Mouse (Mus musculus) erythroblast, embryonic 14.5 days (primary cell): ENCODE results near the gene Obp2a. TPM values are rescaled to one million over a fixed set of nuclear protein-coding genes. Genes with fewer than 3 reads are reported as not detected.

Source experiments
- H3K27me3 ChIP-seq: 2 replicates; pipeline ENCODE4 v1.6.1; 2012; ENCODE audit warnings: inconsistent platforms; ENCODE audit not compliant: control insufficient read depth
- H3K36me3 ChIP-seq: 2 replicates; pipeline ENCODE4 v1.6.1; 2012; ENCODE audit warnings: mild to moderate bottlenecking, inconsistent platforms; ENCODE audit not compliant: control insufficient read depth
- H3K4me1 ChIP-seq: 2 replicates; pipeline ENCODE4 v1.6.1; 2012; ENCODE audit warnings: inconsistent platforms; ENCODE audit not compliant: control insufficient read depth
- H3K4me3 ChIP-seq: replicated peaks from 2 replicates; pipeline ENCODE3; 2012; ENCODE audit warnings: moderate library complexity, mild to moderate bottlenecking, inconsistent platforms
- H3K9me3 ChIP-seq: 2 replicates; pipeline ENCODE4 v1.6.1; 2012; ENCODE audit warnings: low read length, inconsistent platforms, mixed read lengths; ENCODE audit not compliant: control insufficient read depth
- GATA1 ChIP-seq: IDR thresholded peaks from 2 replicates; pipeline ENCODE4 v1.6.1; 2012; ENCODE audit warnings: low read length, inconsistent platforms, mixed read lengths
- TAL1 ChIP-seq: IDR thresholded peaks from 3 replicates; pipeline ENCODE4 v1.6.1; 2012; ENCODE audit warnings: low read length, inconsistent platforms, mixed read lengths
- polyA plus RNA-seq: library from polyadenylated mRNA; stranded (reverse); fragments of >175 nt; gene quantifications from 2 replicates; pipeline ENCODE4 v1.2.3, GENCODE M21; 2012

Obp2a gene
- polyA plus RNA-seq, 1 experiment, result not detected

DNA sequence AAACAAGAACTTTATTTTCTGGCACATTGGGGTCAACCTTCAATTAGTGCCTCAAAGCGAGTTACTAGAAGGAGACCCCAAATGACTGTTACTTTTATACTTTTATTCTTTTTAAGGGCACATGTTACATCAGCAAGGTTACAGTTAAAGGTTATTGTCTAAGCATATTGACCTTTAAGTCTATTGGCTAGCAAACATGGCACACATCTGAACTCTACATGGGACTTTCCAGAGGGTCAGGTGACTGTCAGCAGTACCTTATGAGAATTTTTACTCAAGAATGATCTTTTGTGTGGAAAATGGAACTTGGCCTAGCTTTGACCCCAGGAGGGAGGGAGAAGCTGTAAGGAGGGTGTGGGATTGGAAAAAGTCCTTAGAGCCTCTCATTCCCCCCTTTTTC is 33.3 kb upstream of the Obp2a start:
- no peaks in the 10 kb centered on the region for H3K36me3 ChIP-seq
- H3K9me3 ChIP-seq, result no peaks in the 10 kb centered on the region
- no peaks in the 10 kb centered on the region for H3K4me1 ChIP-seq
- no peak overlapping the region for H3K4me3 ChIP-seq
- H3K27me3 ChIP-seq, result no peaks in the 10 kb centered on the region
- no peak for TF ChIP-seq TAL1
- no peak for TF ChIP-seq GATA1

GRCm38 (mm10) chr2:25676486-25676885 is 23.4 kb upstream of the Obp2a start, which contains the start of gene Lcn6:
TSS of gene Lcn6 (plus strand) at chr2:25676786.
- Histone ChIP-seq H3K27me3 (no peaks in the 10 kb centered on the region), H3K4me3 (no peak within 1 kb of the TSS), H3K4me1 (no peaks in the 10 kb centered on the region), H3K9me3 (no peaks in the 10 kb centered on the region), H3K36me3 (no peaks in the 10 kb centered on the region)
- no peak for TF ChIP-seq GATA1
- TF ChIP-seq TAL1, result no peak

DNA sequence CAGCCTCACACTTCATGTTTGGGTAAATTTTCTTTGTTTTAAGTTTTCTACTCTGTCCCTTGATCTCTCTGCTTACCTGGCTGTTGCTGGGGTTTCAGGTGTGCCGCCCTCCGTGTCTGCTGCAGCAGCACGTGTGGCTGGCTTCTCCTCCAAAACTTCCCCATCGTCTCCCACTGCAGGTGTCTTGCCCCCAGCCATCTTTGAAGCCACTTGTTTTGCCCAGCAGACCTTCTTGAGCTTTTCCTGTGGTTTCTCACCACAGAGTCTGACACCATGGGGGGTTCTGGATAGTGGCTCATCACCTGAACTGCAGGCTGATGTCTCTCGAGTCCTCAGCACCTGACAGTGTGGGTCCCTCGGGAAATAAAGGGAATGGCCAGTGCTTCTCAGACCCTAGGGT is 20.3 kb upstream of the Obp2a start:
- H3K4me1 ChIP-seq, result no peaks in the 10 kb centered on the region
- no peaks in the 10 kb centered on the region for H3K36me3 ChIP-seq
- TF ChIP-seq GATA1, result no peak
- TF ChIP-seq TAL1, result no peak
- no peaks in the 10 kb centered on the region for H3K9me3 ChIP-seq
- H3K4me3 ChIP-seq, result no peak overlapping the region
- H3K27me3 ChIP-seq, result no peaks in the 10 kb centered on the region

GRCm38 (mm10) chr2:25682426-25682825 is 17.4 kb upstream of the Obp2a start, which contains the start of gene Lcn10:
TSS of gene Lcn10 (plus strand) at chr2:25682726.
- Histone ChIP-seq H3K9me3 (no peaks in the 10 kb centered on the region), H3K4me1 (no peaks in the 10 kb centered on the region), H3K27me3 (no peaks in the 10 kb centered on the region), H3K36me3 (no peaks in the 10 kb centered on the region), H3K4me3 (no peak within 1 kb of the TSS)
- TF ChIP-seq TAL1 (no peak), GATA1 (no peak)

GRCm38 (mm10) chr2:25686941-25687340 is 12.9 kb upstream of the Obp2a start:
- H3K36me3 ChIP-seq, result no peaks in the 10 kb centered on the region
- H3K4me3 ChIP-seq, result no peak overlapping the region
- TF ChIP-seq TAL1, result no peak
- no peak for TF ChIP-seq GATA1
- H3K4me1 ChIP-seq, result no peaks in the 10 kb centered on the region
- H3K27me3 ChIP-seq, result no peaks in the 10 kb centered on the region
- no peaks in the 10 kb centered on the region for H3K9me3 ChIP-seq

DNA sequence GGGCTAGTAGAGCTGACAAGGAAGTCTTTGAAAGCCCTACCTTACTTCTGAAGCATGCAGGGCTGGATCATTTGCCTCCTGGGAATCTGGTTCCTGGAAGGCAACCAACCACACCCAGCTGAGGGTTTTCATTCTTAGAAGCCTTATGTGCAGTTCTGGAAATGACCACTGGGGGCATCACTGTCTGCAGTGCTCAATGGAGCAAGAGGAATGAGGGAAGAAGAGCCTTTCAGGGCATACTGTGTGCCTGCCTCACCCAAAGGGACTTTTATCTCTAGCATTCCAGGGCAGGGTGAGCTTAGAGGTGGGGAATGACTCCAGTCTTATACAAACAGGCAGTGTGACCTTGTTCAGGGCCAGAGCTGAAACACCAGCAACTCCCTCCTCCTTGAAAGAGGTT is 5.2 kb upstream of the Obp2a start:
- Histone ChIP-seq H3K9me3 (no peaks in the 10 kb centered on the region), H3K4me1 (no peaks in the 10 kb centered on the region)
- TF ChIP-seq TAL1, result no peak
- no peak for TF ChIP-seq GATA1

GRCm38 (mm10) chr2:25696951-25697350 is 2.9 kb upstream of the Obp2a start:
- no peaks in the 10 kb centered on the region for H3K27me3 ChIP-seq
- TF ChIP-seq GATA1, result no peak
- no peak for TF ChIP-seq TAL1

More for the DNA sequence above, 5.2 kb upstream of the Obp2a start:
- Histone ChIP-seq H3K4me3 (no peak overlapping the region), H3K27me3 (no peaks in the 10 kb centered on the region), H3K36me3 (no peaks in the 10 kb centered on the region)

DNA sequence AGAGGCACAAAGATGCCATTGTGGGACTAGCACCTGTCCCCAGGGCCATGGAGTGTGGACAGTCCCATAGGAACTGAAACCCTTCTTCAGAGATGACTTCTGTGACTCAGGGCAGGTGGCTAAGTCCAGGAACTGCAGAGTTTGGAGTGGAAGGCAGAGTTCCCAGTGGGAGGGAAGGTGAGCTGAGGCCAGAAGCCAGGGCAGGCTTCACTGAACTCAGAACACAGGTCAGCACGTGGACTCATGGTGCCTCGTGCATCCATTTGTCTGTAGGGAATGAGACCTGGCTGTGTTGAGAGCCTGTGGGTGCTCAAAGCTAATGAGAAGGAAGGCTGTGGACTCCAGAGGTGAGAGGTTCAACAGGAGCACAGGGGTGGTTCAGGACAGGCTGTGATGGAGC is 1.1 kb upstream of the Obp2a start:
- Histone ChIP-seq H3K9me3 (no peaks in the 10 kb centered on the region), H3K27me3 (no peaks in the 10 kb centered on the region), H3K4me3 (no peak overlapping the region), H3K4me1 (no peaks in the 10 kb centered on the region), H3K36me3 (no peaks in the 10 kb centered on the region)
- no peak for TF ChIP-seq TAL1
- no peak for TF ChIP-seq GATA1

More at GRCm38 (mm10) chr2:25696951-25697350, 2.9 kb upstream of the Obp2a start:
- H3K9me3 ChIP-seq, result no peaks in the 10 kb centered on the region
- H3K4me1 ChIP-seq, result no peaks in the 10 kb centered on the region
- H3K36me3 ChIP-seq, result no peaks in the 10 kb centered on the region
- H3K4me3 ChIP-seq, result no peak overlapping the region

GRCm38 (mm10) chr2:25701001-25701400 is 1.2 kb downstream of the Obp2a start:
- Histone ChIP-seq H3K4me1 (no peaks in the 10 kb centered on the region), H3K36me3 (no peaks in the 10 kb centered on the region), H3K27me3 (no peaks in the 10 kb centered on the region; the same call in 1 of the 2 replicates), H3K9me3 (no peaks in the 10 kb centered on the region), H3K4me3 (no peak overlapping the region)
- TF ChIP-seq GATA1 (no peak), TAL1 (no peak)

DNA sequence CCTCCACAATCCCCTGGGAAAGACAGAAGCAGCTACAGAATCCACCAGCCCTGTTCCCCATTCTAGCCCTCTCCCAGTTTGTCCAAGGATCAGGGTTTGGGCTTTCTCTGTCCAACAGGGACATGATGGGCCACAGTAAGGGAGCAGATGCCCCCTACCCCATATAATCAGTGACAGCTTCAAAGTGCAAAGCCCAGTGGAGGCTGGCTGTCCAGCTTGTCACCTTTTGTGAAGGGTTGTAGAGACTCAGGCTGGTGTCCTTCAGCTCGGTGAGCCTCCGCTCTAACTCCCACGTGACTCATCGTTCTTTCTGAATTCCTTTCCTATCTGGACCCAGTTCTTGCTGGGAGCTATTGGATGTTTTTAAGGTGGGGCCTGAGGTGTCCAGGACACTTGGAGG is 3.9 kb downstream of the Obp2a start:
- Histone ChIP-seq H3K27me3 (peaks cover 16% of the 10 kb centered on the region), H3K4me3 (no peak overlapping the region), H3K9me3 (no peaks in the 10 kb centered on the region), H3K36me3 (no peaks in the 10 kb centered on the region), H3K4me1 (peaks cover 9% of the 10 kb centered on the region)
- TF ChIP-seq TAL1 (no peak), GATA1 (no peak)
